Mouse (Mus musculus) gastrocnemius, adult 2 months (tissue): ENCODE data around the gene Large1. TPM values are rescaled to one million over a fixed set of nuclear protein-coding genes. Genes with fewer than 3 reads are reported as not detected.

Source experiments
- DNase-seq: peaks from one replicate; pipeline ENCODE4 v3.0.0; 2022
- H3K27ac ChIP-seq: fragments of 200-600 bp; 2 replicates; pipeline ENCODE4 v1.8.1; 2022; ENCODE audit warnings: mild to moderate bottlenecking
- H3K4me3 ChIP-seq: fragments of 200-600 bp; 2 replicates; pipeline ENCODE4 v1.8.1; 2022; ENCODE audit warnings: mild to moderate bottlenecking, moderate library complexity
- CTCF ChIP-seq: fragments of 200-600 bp; IDR thresholded peaks from 2 replicates; pipeline ENCODE4 v1.8.1; 2022; ENCODE audit warnings: antibody characterized with exemption, mild to moderate bottlenecking, moderate library complexity
- intact Hi-C: fragments of 180-260 bp; cut with DNase I; formaldehyde crosslinking; loops from one replicate; pipeline ENCODE4 v1.15.1; 2025
- microRNA-seq: library from miRNA; unstranded; fragments of <30 nt; microRNA quantifications from one replicate; pipeline ENCODE4 v1.2.0, GENCODE M21; 2021
- total RNA-seq, 2 experiments: library from RNA; stranded (reverse); gene quantifications; 2 replicates each; pipeline ENCODE4 v1.2.3; 2021

Large1 gene
- total RNA-seq, 2 experiments from 2014 or later, result 25.3 to 29.6 TPM

DNA sequence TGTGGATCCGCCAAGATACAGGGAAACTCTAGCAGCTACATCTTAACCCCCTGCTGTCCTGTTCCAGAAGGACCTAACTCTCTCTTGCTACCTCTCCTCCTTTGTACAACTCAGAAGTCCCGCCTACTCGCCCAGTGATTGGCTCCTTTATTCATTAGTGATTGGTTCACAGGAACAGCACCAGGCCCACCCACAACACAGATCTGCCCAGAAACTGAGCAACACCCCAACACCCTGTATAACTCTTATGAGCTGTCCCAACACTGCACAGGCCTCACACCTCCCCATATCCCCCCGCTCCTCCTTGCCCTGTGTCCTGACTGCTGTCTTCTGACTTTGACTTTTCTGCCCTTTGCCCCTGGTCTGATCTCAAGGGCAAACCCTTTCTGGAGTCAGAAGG is 587.6 kb downstream of the Large1 start:
- H3K27ac ChIP-seq, result no peak overlapping the region
- no peak for DNase-seq
- H3K4me3 ChIP-seq, result no peak overlapping the region
- intact Hi-C loops, result no loop called here
- TF ChIP-seq CTCF, result no peak

Small RNA genes within 50 kb of the gene (microRNA-seq; reads per million reads assigned to microRNA genes)
- gene Mir28b, result not detected
